Mouse (Mus musculus): ENCODE data around the gene Gtf3c1. TPM values are rescaled to one million over a fixed set of nuclear protein-coding genes. Genes with fewer than 3 reads are reported as not detected.
A peak's percentile ranks its signal among the peaks of the same experiment; 100 is the strongest.

The Gtf3c1 gene
- polyA plus RNA-seq (2011; ENCODE audit: insufficient read depth, insufficient read length, low read depth, missing spikeins) = 92.7 and 105 TPM in 2 replicates

- H3K36me3 ChIP-seq (ENCODE audit: control insufficient read depth, insufficient read depth, low read length, poor library complexity, severe bottlenecking) = peaks cover 12% of the 10 kb centered on the region
- peak within 1 kb of the TSS; percentile 95 for H3K4me3 ChIP-seq (ENCODE audit: low read depth, low read length)
- H3K9ac ChIP-seq (ENCODE audit: low read depth, poor library complexity, severe bottlenecking) = peak within 1 kb of the TSS; percentile 87
- H3K27me3 ChIP-seq (ENCODE audit: control insufficient read depth, insufficient read depth, low read length, poor library complexity, severe bottlenecking) = no peaks in the 10 kb centered on the region
- TF ChIP-seq CTCF (IDR thresholded peaks at IDR 0.05; ENCODE audit: low read depth, low read length) = no peak
- no peak for TF ChIP-seq POLR2A (IDR thresholded peaks at IDR 0.05; ENCODE audit: insufficient read depth, low read length)
- no peak for TF ChIP-seq EP300 (IDR thresholded peaks at IDR 0.05; ENCODE audit: insufficient read depth, low read depth, low read length)
- no peak within 1 kb of the TSS for H3K27ac ChIP-seq (ENCODE audit: insufficient read depth, low read length)
- no peaks in the 10 kb centered on the region for H3K4me1 ChIP-seq (ENCODE audit: control insufficient read depth, insufficient read depth, low read length)
- peaks cover 6% of the 10 kb centered on the region; the same call in 1 of the 2 replicates for H3K9me3 ChIP-seq (replicated peaks; ENCODE audit: control insufficient read depth, insufficient read depth, low read length, poor library complexity, severe bottlenecking)
These were observed at the start of gene Gtf3c1, which contains the start of gene D430042O09Rik for GRCm38 (mm10) chr7:125707593-125708022. Gtf3c1 (minus strand) TSS chr7:125707780. D430042O09Rik (plus strand) TSS chr7:125707888.

DNA sequence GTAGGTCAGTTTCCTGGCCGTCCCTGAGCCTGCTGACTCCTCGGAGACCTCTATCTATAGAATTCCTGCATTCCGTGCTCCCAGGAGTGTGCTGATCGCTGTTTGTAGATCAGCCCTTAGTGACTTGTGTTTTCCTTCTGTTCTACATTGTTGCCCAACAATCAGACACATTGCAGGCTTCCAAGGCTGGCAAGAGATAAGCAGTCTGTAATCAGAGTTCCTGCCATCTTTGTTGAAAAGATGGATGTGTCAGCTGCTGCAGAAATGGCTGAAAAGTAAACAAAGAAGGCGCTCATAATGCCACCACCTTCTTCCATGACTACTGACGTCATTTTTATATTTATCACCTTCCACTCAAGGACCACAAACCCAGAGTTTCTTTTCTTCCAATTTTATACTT is 49.2 kb upstream of the Gtf3c1 start:
- Histone ChIP-seq H3K4me1 (ENCODE audit: control insufficient read depth, insufficient read depth, low read length) (no peaks in the 10 kb centered on the region), H3K36me3 (ENCODE audit: control insufficient read depth, insufficient read depth, low read length, poor library complexity, severe bottlenecking) (no peaks in the 10 kb centered on the region), H3K27ac (ENCODE audit: insufficient read depth, low read length) (no peak overlapping the region), H3K4me3 (ENCODE audit: low read depth, low read length) (no peak overlapping the region), H3K27me3 (ENCODE audit: control insufficient read depth, insufficient read depth, low read length, poor library complexity, severe bottlenecking) (no peaks in the 10 kb centered on the region), H3K9me3 (replicated peaks; ENCODE audit: control insufficient read depth, insufficient read depth, low read length, poor library complexity, severe bottlenecking) (no peaks in the 10 kb centered on the region), H3K9ac (ENCODE audit: low read depth, poor library complexity, severe bottlenecking) (no peak overlapping the region)
- TF ChIP-seq CTCF (IDR thresholded peaks at IDR 0.05; ENCODE audit: low read depth, low read length) (no peak), EP300 (IDR thresholded peaks at IDR 0.05; ENCODE audit: insufficient read depth, low read depth, low read length) (no peak), POLR2A (IDR thresholded peaks at IDR 0.05; ENCODE audit: insufficient read depth, low read length) (no peak)

GRCm38 (mm10) chr7:125753326-125753715 is 45.7 kb upstream of the Gtf3c1 start:
- Histone ChIP-seq H3K9ac (ENCODE audit: low read depth, poor library complexity, severe bottlenecking) (no peak overlapping the region), H3K36me3 (ENCODE audit: control insufficient read depth, insufficient read depth, low read length, poor library complexity, severe bottlenecking) (no peaks in the 10 kb centered on the region), H3K4me3 (ENCODE audit: low read depth, low read length) (no peak overlapping the region), H3K9me3 (replicated peaks; ENCODE audit: control insufficient read depth, insufficient read depth, low read length, poor library complexity, severe bottlenecking) (no peaks in the 10 kb centered on the region), H3K27me3 (ENCODE audit: control insufficient read depth, insufficient read depth, low read length, poor library complexity, severe bottlenecking) (no peaks in the 10 kb centered on the region), H3K27ac (ENCODE audit: insufficient read depth, low read length) (no peak overlapping the region), H3K4me1 (ENCODE audit: control insufficient read depth, insufficient read depth, low read length) (no peaks in the 10 kb centered on the region)
- TF ChIP-seq EP300 (IDR thresholded peaks at IDR 0.05; ENCODE audit: insufficient read depth, low read depth, low read length) (no peak), CTCF (IDR thresholded peaks at IDR 0.05; ENCODE audit: low read depth, low read length) (no peak), POLR2A (IDR thresholded peaks at IDR 0.05; ENCODE audit: insufficient read depth, low read length) (no peak)

DNA sequence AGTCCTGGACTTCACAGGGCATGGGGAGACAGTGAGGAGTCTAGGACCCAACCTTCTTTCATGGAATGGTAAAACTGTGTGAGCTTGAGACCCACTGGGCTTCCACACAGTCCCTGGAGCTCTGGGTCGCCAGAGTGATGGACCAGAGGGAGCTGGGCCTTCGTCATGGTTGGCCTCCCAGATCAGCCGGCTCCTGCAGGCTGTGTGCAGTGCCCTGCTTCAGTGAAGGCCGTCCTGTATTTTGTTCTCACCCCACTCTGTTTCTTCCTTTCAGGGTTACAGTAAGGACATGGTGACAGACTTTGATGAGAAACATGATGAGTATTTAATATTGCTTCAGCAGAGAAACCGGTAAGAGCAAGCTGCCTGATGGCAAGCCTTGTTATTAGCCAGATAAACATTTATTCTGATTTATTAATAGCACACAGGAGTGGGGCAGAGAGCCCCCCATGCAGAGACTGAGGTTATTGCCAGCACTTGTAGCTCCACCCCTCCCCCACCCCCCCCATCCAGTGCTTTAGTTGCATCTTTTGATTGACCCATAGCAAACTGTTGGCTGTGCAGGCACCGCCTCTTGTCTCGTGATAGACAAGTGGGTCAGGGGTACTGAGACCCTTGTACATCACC is 45.2 kb upstream of the Gtf3c1 start:
- no peak for TF ChIP-seq CTCF (IDR thresholded peaks at IDR 0.05; ENCODE audit: low read depth, low read length)
- no peak for TF ChIP-seq EP300 (IDR thresholded peaks at IDR 0.05; ENCODE audit: insufficient read depth, low read depth, low read length)
- TF ChIP-seq POLR2A (IDR thresholded peaks at IDR 0.05; ENCODE audit: insufficient read depth, low read length) = no peak
- Histone ChIP-seq H3K9me3 (replicated peaks; ENCODE audit: control insufficient read depth, insufficient read depth, low read length, poor library complexity, severe bottlenecking) (no peaks in the 10 kb centered on the region), H3K9ac (ENCODE audit: low read depth, poor library complexity, severe bottlenecking) (no peak overlapping the region), H3K4me3 (ENCODE audit: low read depth, low read length) (no peak overlapping the region), H3K27me3 (ENCODE audit: control insufficient read depth, insufficient read depth, low read length, poor library complexity, severe bottlenecking) (no peaks in the 10 kb centered on the region), H3K4me1 (ENCODE audit: control insufficient read depth, insufficient read depth, low read length) (no peaks in the 10 kb centered on the region), H3K36me3 (ENCODE audit: control insufficient read depth, insufficient read depth, low read length, poor library complexity, severe bottlenecking) (no peaks in the 10 kb centered on the region), H3K27ac (ENCODE audit: insufficient read depth, low read length) (no peak overlapping the region)

- no peaks in the 10 kb centered on the region for H3K9me3 ChIP-seq (replicated peaks; ENCODE audit: control insufficient read depth, insufficient read depth, low read length, poor library complexity, severe bottlenecking)
- no peak for TF ChIP-seq POLR2A (IDR thresholded peaks at IDR 0.05; ENCODE audit: insufficient read depth, low read length)
- TF ChIP-seq EP300 (IDR thresholded peaks at IDR 0.05; ENCODE audit: insufficient read depth, low read depth, low read length) = no peak
- no peak for TF ChIP-seq CTCF (IDR thresholded peaks at IDR 0.05; ENCODE audit: low read depth, low read length)
- no peaks in the 10 kb centered on the region for H3K36me3 ChIP-seq (ENCODE audit: control insufficient read depth, insufficient read depth, low read length, poor library complexity, severe bottlenecking)
- H3K4me3 ChIP-seq (ENCODE audit: low read depth, low read length) = no peak overlapping the region
- peaks cover 2% of the 10 kb centered on the region for H3K4me1 ChIP-seq (ENCODE audit: control insufficient read depth, insufficient read depth, low read length)
- no peaks in the 10 kb centered on the region for H3K27me3 ChIP-seq (ENCODE audit: control insufficient read depth, insufficient read depth, low read length, poor library complexity, severe bottlenecking)
- H3K27ac ChIP-seq (ENCODE audit: insufficient read depth, low read length) = no peak overlapping the region
- H3K9ac ChIP-seq (ENCODE audit: low read depth, poor library complexity, severe bottlenecking) = no peak overlapping the region
These were observed 40.6 kb upstream of the Gtf3c1 start for GRCm38 (mm10) chr7:125748186-125748585.

GRCm38 (mm10) chr7:125747316-125747690 is 39.7 kb upstream of the Gtf3c1 start:
- Histone ChIP-seq H3K27me3 (ENCODE audit: control insufficient read depth, insufficient read depth, low read length, poor library complexity, severe bottlenecking) (no peaks in the 10 kb centered on the region), H3K9me3 (replicated peaks; ENCODE audit: control insufficient read depth, insufficient read depth, low read length, poor library complexity, severe bottlenecking) (no peaks in the 10 kb centered on the region), H3K36me3 (ENCODE audit: control insufficient read depth, insufficient read depth, low read length, poor library complexity, severe bottlenecking) (no peaks in the 10 kb centered on the region), H3K27ac (ENCODE audit: insufficient read depth, low read length) (no peak overlapping the region), H3K4me1 (ENCODE audit: control insufficient read depth, insufficient read depth, low read length) (peaks cover 2% of the 10 kb centered on the region), H3K4me3 (ENCODE audit: low read depth, low read length) (no peak overlapping the region), H3K9ac (ENCODE audit: low read depth, poor library complexity, severe bottlenecking) (no peak overlapping the region)
- TF ChIP-seq POLR2A (IDR thresholded peaks at IDR 0.05; ENCODE audit: insufficient read depth, low read length) (no peak), EP300 (IDR thresholded peaks at IDR 0.05; ENCODE audit: insufficient read depth, low read depth, low read length) (no peak), CTCF (IDR thresholded peaks at IDR 0.05; ENCODE audit: low read depth, low read length) (no peak)

Measured in ES-Bruce4 (cell line).